Mouse (Mus musculus) layer of hippocampus, adult 11-12 months (tissue): ENCODE measurements around the gene Myh7b.

ENCODE experiments used
- DNase-seq: peaks from one replicate; pipeline ENCODE4 v3.0.0; 2022; ENCODE audit warnings: low spot score

Myh7b gene

DNA sequence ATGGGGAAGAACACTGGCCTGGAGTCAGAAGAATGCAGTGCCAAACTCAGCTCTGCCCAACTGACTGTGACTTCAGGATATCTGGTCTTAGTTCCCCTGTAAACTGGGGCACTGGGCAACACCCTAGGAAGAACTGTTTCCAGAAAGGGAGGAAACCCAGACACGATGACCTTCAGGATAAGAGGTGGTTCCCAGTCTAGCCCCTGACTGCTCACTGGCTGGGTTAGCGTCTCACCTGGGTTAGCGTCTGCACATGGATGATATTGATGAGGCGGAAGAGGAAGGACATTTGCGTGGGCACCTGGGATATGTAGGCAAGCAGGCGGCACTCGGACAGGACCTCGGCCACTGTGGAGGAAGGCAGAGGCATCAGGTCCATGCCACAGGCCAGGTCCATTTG lies 24.9 kb downstream of the Myh7b start:
- DNase-seq, result no peak

DNA sequence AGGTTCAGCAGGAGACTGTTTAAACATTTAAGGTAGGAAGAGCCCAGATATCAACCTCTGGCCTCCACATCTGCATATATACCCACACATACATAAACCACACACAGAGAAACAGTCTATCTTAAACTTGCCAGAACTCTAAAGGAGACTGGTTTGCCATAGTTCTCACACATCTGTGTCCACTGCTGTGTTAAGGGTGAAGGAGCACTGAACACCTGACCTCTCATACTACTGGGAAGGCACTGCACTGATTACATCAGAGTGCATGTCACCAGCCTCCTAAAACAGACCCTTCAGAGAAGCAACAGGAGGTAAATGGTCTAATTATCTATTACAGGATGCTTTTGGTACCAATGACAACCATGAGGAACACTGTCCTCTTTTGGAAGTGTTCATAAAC lies 25.9 kb downstream of the Myh7b start:
- no peak for DNase-seq

DNA sequence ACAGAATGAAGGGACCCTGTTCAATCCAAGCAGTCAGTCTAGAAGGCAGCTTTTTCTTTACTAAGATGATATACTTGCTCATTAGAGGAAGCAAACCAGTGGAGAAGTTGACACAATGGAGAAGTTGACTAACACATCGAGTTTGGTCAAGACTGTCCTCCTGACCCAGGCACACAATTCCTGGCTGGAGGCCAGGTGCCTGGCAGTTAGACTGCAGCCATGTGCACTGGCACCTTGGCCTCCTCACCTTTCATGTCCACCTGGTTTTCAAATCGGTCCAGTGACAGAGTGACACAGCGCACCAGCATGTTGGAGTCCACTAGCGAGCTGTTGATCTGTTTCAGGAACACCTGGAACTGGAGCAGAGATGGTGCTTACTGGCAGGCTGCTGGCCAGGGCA lies 26.4 kb downstream of the Myh7b start:
- DNase-seq, result no peak

DNA sequence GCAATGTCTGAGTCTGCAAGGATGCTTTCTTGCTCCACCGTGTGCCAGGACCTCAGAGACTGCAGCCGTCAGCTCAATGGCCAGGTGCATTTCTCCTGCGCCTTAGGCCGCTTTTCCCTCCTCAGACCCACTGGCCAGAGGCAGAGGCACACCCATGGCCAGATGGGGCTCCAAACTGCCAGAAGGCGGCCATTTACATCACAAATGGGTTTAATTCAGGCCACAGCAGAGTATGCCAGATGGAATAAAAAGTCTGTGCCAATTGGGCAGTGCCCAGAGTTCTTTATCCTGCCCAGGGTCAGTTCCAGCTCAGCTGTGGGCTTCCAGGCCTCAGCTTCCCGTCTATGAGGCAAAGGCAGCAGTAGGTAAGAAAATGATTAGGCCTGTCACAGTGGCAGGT lies 29.6 kb downstream of the Myh7b start:
- peak; percentile 69 for DNase-seq

DNA sequence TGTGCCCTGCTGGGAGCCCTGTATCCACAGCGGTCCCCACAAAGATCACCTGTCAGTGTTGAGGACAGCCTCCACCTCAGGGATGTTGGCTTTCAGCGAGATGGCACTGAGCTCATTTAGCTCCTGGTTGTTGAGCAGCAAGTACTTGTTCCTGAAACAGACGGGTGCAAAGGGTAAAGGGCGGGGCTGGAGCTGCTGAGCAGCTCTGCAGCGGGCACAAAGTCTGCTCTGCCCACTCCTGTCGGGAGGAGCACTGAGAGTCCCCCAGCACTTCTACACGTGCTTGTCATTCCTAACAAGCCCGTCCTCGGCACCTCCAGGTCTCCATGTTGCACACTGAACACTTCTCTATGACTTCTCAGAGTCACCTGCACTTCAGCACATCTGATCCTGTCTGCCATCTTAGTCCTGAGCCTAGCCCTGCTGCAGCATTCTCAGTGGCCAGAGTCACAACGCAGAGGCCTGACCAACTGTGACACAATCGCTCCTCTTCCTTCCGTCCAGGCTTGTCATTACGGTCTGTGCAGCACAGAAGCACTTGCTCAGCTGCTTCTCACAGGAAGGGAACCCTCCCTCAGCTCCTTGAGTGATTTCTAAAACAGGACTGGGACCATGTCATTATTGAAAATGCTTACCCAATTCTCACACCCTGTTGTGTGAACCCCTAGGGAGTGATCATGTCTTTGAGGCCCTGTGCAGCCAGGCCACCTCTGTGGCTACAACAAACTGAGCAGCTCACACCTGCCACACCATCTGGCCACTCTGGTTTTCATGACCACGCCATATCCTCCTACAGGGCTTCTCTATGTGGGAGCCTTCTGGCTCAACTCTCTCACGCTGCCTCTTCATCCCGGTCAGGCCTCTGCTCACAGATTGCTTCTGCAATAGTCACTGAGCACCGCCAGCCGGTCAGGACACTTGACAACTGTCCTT lies 30.8 kb downstream of the Myh7b start:
- DNase-seq, result no peak

DNA sequence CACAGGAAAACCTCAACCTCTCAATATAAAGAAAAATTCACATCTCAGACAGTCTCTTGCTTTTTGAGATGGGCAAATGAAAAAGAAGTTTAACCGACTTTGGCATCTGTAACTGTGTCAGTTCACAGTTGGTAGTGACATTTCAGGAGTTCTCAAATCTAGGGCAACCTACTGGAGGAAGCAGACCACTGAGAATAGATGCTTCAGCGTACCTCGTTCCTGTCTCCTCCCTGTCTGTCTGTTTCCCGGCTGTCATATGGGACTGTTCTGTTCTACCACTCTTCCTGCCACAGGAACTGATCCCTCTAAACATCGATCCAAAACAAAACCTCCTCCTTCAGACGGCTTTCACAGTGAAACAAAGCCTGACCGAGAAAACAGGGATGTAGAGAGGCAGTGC lies 34.7 kb downstream of the Myh7b start:
- DNase-seq, result no peak

DNA sequence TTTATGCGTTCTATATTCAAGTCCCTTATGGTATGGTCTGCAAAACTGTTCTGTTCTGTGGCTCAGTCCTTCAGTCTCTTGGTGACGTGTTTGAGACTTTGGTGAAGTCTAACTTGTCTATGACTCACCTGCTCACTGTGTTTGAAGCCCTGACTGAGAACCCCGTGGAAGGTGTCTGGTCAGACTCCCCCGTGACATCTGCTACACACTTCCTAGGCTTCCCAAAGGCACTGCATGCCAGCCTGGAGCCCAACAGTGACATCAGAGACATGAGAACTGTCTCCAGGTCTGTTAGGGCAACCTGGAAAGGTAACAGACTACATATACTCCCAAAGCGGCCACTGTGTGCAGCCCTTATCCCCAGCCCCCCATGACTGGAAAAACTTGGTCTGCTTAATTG lies 41.6 kb downstream of the Myh7b start:
- no peak for DNase-seq

DNA sequence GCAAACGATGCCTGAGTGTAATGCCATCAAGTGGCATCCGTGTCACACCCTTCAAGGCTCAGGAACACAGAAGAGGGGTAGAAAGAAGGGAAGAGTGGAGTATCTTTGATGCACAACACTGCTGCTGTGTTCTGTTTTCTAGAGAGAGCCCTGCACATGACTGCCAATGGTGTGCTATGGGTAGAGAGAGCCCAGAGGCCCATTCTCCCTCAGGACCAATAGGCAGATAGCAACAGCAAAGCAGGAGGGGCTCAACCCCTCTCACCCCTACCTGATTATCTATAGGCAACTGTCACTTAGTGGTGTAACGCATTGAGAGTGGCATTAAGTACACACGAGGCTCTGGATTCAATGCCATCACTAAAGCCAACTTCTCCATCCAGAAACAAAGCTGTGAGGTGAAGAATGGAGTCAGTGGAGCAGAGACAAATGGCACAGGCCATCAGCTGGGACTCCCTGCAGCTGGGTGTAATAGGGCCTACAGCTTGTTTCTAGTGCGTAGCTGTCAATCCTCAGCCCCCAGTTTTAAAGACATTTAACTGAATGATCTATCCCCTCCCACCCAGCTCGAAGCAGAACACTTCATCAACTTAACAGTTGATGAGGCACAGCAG lies 44.9 kb downstream of the Myh7b start:
- no peak for DNase-seq

DNA sequence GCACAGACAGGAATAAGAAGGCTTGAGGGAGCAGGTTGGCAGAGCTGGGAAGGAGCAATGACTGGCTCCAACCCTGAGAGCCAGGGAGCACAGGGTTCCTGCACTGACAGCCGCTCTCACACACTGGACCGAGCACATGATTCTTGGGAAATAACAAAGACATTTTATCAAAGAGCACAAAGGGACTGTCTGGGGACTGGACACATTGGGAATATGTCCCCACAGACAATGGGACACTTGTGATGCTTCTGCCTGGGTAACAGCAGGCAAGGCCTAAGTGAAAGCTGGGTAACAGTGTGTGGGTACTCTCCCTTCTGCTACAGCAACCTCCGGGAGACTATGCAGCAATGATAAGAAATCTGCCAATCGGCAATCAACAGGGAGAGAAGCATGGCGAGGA lies 51.4 kb downstream of the Myh7b start:
- DNase-seq, result peak; percentile 55

DNA sequence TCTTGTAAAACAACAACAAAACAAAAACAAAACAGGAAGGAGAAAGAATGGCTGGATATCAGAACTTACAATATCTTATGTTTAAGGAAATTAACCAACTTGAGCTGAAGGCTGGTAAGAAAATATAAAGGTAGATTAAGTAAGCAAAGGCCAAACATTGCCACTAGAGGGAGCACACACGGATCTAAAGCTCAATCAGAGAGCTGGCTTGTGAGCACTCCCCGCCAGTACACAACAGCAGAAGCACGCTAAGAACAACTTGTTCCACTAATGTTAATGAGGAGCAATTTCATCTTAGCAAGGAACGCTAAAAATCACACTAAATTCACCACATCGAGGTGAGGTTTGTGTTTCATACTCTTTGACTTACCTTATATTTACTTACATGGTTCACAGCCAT lies 52.1 kb downstream of the Myh7b start:
- peak; percentile 79 for DNase-seq

DNA sequence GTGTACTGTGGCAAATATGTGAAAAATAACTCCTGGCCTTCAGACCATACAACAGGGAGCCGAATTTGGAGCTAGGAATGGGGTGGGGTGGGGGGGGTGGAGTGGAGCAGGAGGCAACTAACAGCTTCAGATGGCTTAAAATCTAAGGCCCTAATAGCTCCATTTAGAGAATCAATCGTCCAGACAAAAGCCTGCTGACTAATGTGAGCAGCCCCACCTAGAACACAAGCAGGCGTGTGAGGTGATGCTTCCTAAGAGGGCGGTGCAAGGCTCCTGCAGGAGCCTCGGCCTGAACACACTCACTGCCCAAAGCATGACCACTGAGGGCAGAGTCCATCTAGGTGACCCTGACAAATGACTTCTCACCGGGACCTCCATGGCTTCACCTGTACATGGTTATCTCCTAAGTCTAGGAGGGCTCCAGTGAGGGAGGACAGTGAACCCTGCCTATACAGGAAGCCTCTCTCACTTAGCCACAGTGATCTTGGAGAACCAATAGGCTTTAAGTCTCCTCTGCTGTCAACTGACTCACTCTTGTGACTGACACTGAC lies 53.0 kb downstream of the Myh7b start:
- DNase-seq, result no peak

DNA sequence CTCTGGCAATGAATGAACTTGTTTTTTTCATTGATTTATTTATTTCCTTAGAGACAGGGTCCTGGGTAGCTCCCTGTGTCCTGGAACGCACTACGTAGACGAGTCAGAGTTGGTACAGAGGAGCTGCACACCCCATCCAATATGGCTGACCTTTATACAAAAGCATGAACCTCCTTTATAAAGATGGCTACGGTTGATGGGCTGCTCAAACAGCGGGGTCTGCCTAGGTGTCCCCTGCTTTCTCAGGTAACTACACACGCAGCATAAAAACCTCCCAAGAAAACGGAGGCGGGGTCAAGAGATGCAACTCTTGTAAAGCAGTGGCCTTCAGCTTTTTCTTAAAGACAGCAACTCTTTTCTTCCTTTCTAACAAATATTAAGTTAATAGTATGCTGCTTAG lies 56.9 kb downstream of the Myh7b start:
- DNase-seq, result no peak

DNA sequence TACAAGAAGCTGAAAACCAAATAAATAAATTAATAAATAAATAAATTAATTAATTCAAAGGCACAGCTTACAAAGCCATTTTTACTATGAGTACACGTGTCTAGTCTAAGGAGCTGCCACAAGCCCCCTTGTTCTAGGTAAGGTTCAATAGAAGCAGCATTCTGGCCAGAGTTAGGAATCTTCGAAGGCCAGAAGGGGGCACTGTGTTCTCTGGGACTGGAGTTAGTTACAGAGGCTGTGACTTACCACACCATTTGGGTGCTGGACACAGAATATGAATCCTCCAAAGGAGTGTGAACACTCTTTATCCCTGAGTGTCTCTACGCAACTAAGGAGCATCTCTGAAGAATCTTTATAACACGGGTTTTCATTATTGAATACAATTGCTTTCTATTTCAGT lies 57.4 kb downstream of the Myh7b start:
- DNase-seq, result no peak

DNA sequence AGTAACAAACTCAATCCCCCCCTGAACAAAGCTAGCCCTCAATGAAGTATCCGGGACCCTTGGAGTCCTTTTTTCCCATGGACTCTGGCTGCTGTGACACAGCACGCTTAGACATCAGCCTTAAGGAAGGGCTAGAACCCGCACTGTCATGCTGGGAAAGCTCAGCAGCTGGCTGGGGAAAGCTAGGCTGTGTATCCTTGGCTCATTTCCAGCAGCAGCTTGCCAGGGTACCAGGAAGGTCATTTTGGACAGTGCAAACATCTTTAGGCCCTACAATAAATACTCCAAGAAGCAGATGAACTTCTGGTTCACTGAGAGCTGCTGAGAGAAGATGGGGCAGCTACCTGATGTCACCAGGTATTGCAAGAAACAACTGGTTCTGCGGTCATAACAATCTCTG lies 60.2 kb downstream of the Myh7b start:
- DNase-seq, result no peak

DNA sequence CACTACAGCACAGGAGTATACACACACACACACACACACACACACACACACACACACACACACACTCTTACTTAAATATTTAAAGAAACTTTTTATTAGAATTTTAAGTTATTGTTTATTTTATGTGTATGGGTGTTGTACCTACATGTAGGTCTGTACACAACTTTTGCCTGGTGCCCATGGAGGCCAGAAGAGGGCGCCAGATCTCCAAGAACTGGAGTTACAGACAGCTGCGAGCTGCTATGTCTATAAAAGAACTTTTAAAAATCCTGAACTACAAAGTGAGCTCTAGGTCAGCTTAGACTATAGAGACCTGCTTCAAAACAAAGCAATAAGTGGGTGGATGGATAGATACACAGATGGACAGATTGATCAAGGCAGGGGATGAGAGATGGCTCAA lies 62.5 kb downstream of the Myh7b start:
- DNase-seq, result peak; percentile 53

DNA sequence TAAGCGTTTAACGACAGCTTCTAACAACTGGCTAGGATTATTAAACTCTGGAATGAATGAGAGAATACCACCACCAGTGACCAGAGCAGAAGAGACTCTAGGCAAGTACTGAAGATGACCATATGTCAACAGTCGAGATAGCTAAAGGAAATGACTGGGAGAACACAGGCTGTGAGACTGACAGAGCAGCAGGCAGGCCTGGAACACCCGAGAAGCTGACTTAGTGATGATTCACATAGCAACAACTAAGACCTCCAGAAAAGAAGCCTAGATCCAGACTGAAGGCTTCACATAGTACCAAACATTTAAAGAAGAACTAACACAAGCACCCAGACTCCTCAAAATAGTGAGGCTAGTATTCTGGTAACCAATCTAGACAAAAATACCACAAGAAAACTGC lies 64.1 kb downstream of the Myh7b start:
- DNase-seq, result no peak

DNA sequence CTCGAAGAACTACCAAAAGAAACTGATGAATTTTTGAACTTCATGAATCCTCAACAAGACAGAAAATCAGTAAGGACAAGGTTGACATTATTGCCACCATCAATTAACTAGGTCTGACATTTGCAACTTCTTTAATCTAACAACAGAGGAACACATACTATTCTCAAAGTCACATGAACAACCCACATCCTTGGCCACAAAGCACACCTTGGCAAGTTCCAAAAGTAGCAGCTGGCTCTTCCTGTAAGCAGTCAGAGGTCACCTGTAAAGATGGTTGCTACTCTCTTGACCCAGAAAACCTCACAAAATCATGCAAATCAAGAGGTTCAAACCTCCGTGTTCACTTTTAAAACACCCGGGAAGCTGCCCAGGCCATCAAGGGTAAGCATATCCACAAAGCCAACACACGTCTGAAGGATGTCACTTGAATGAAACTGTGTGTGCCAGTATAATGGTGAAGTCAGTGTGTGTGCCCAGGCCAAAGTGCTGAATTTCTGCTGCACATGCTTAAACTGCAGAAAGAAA lies 68.6 kb downstream of the Myh7b start:
- no peak for DNase-seq

DNA sequence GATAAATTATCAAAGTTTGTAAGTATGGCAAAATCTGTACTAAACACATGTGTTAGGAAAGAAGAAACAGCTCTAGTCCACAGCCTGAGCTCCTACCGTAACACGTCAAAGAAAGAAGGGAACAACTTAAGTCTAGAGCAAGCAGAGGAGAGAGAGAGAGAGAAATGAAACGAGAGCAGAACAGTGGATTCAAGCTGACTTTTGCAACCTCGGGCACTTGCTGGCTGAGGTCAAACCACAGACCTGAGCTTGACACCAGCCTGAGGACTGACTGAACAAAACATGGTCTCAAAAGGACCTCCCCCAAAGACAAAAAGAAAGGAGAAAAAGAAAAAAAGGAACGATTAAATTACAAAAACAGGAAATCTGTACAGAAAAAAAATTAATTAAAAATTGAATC lies 69.6 kb downstream of the Myh7b start:
- no peak for DNase-seq

DNA sequence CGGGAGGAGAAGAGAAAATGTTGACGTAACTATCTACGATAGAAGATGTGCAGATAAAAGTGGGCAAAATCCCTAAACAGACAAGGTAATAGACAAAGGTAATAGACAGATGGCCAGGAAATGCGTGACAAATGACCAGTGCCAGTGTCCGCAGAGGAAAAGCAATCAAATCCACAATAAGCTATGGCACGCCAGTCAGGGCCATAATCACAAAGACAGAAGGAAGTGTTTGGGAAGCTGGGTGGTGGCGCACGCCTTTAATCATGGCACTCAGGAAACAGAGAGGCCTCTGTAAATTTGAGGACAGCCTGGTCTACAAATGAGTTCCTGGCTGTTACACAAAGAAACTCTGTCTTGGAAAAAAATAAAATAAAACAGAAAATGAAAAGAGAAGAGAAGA lies 70.2 kb downstream of the Myh7b start:
- no peak for DNase-seq

DNA sequence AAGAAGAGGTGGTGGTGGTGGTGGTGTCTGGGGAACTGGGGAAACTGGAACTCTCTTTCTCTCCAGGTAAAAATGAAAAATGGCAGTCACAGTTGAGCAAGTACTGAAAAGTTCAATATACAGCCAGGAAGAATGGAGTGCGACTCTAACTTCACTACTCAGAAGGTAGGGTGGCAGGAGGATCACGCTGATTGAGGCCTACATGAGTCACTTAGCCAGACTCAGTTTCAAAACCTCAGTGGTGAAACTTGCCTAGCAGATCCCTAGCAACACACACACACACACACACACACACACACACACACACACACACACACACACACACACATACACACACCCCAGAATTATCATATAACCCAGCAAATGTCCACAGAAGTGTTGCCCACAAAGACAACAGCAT lies 70.9 kb downstream of the Myh7b start:
- no peak for DNase-seq

DNA sequence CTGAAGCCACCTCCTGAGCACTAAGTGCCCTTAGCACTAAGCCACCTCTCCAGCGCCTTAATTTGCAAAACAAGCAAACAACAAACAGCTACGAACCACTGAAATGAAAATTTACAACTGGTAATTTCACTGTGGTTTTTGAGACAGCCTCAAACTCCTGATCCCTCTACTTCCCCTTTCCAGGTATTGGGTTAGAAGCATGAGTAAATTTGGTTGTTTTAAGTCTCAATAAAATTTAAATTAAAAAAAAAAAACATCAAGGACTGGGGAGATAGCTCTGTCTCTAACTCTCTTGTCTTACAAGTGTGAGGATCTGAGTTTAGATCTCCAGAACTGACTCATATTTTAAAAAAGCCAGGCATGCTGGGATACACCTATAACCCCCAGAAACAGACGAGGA lies 72.1 kb downstream of the Myh7b start:
- no peak for DNase-seq

DNA sequence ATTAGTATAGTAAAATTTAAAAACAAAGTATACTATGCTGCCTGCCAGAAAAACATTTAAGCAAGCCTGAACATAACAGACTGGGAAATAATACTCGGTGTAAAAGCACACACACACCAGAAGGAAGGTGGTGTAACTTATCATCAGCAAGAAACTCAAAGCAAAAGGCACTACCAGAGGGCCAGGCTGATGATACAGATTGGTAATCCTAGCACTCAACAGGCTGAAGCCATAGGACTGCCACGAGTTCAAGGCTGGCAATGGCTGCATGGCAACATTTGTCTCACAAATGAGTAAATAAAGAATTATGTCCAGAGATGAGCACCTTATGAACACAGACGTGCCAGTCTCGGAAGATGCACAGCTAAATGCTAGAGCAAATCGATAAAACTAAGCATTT lies 72.8 kb downstream of the Myh7b start:
- no peak for DNase-seq
